Mouse (Mus musculus): Measurements from ENCODE around the gene Mob3a. TPM values are rescaled to one million over a fixed set of nuclear protein-coding genes. Genes with fewer than 3 reads are reported as not detected.
A peak's percentile ranks its signal among the peaks of the same experiment; 100 is the strongest.

Gene Mob3a
- total RNA-seq, 2 experiments from 2014 or later, result 18.2 to 25.6 TPM

- no peak for ATAC-seq (replicated peaks; ENCODE audit: low FRiP score, poor library complexity, severe bottlenecking)
Observed at GRCm38 (mm10) chr10:80680260-80680696, 21.5 kb downstream of the Mob3a start.

- ATAC-seq (replicated peaks; ENCODE audit: low FRiP score, poor library complexity, severe bottlenecking), result no peak
Observed at GRCm38 (mm10) chr10:80679556-80680259, 22.1 kb downstream of the Mob3a start.

GRCm38 (mm10) chr10:80678601-80679377, 23.0 kb downstream of the Mob3a start:
- ATAC-seq (replicated peaks; ENCODE audit: low FRiP score, poor library complexity, severe bottlenecking), result no peak

GRCm38 (mm10) chr10:80677942-80678436, 23.8 kb downstream of the Mob3a start, which contains the start of gene Mknk2:
Gene Mknk2 (minus strand): TSS chr10:80678112.
- peak; percentile 63 for ATAC-seq (replicated peaks; ENCODE audit: low FRiP score, poor library complexity, severe bottlenecking)

- peak; percentile 2 for ATAC-seq (replicated peaks; ENCODE audit: low FRiP score, poor library complexity, severe bottlenecking)
Observed at GRCm38 (mm10) chr10:80677128-80677875, 24.5 kb downstream of the Mob3a start.

- peak; percentile 54 for ATAC-seq (replicated peaks; ENCODE audit: low FRiP score, poor library complexity, severe bottlenecking)
Observed at GRCm38 (mm10) chr10:80676198-80676928, 25.4 kb downstream of the Mob3a start.

GRCm38 (mm10) chr10:80675405-80676197, 26.2 kb downstream of the Mob3a start:
- ATAC-seq (replicated peaks; ENCODE audit: low FRiP score, poor library complexity, severe bottlenecking), result no peak

- ATAC-seq (replicated peaks; ENCODE audit: low FRiP score, poor library complexity, severe bottlenecking), result no peak
Observed at GRCm38 (mm10) chr10:80674851-80675404, 26.8 kb downstream of the Mob3a start.

GRCm38 (mm10) chr10:80674161-80674711, 27.5 kb downstream of the Mob3a start:
- no peak for ATAC-seq (replicated peaks; ENCODE audit: low FRiP score, poor library complexity, severe bottlenecking)

- ATAC-seq (replicated peaks; ENCODE audit: low FRiP score, poor library complexity, severe bottlenecking), result no peak
Observed at GRCm38 (mm10) chr10:80673690-80674089, 28.1 kb downstream of the Mob3a start.

- ATAC-seq (replicated peaks; ENCODE audit: low FRiP score, poor library complexity, severe bottlenecking), result no peak
Observed at GRCm38 (mm10) chr10:80671936-80672690, 29.7 kb downstream of the Mob3a start.

- ATAC-seq (replicated peaks; ENCODE audit: low FRiP score, poor library complexity, severe bottlenecking), result no peak
Observed at GRCm38 (mm10) chr10:80671251-80671650, 30.5 kb downstream of the Mob3a start.

- ATAC-seq (replicated peaks; ENCODE audit: low FRiP score, poor library complexity, severe bottlenecking), result no peak
Observed at GRCm38 (mm10) chr10:80670531-80670930, 31.2 kb downstream of the Mob3a start.

GRCm38 (mm10) chr10:80669737-80670485, 31.9 kb downstream of the Mob3a start:
- no peak for ATAC-seq (replicated peaks; ENCODE audit: low FRiP score, poor library complexity, severe bottlenecking)

- ATAC-seq (replicated peaks; ENCODE audit: low FRiP score, poor library complexity, severe bottlenecking), result no peak
Observed at GRCm38 (mm10) chr10:80669018-80669417, 32.8 kb downstream of the Mob3a start.

- no peak for ATAC-seq (replicated peaks; ENCODE audit: low FRiP score, poor library complexity, severe bottlenecking)
Observed at GRCm38 (mm10) chr10:80668614-80669013, 33.2 kb downstream of the Mob3a start.

All from erythroblast, adult 5-6 weeks (primary cell).